Mouse (Mus musculus) yolk sac, embryonic 10.5 days (tissue): ENCODE results near the gene Lipn.

Experiments
- DNase-seq: peaks from one replicate; pipeline ENCODE4 v3.0.0-alpha.2; 2017; ENCODE audit warnings: low spot score

Gene Lipn

DNA sequence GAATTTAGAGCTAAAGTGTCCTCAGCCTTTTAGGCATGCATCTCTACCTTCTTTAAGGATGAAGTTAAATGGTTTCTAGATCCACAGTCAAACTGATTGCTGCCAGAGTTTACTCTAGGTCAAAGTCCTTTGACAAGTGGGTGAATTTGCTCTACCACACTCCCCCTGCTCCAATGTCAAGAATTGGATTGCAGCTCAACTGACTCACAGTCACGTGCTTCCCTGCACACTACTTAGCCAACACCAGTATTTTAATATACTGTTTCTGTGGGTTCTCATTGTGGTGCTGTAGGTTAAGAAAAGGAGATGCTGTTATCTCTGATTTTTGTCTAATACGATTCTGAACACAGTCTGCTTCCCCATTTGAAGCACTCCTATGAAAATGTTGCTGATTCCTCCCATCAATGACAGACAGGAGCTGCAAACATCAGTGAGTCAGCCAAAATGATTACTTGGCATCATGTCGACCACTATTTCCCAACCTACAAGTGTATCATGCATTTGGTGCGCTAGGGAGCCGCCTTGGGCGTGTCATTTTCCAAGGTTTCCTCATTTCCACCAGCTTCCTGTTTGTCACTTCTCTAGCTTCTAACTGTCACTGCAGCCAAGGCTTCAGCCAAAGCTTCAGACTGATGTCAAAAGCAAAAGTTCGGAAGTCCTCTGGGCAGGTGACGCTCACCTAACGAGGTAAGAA is at the start of gene Lipn:
Gene Lipn (plus strand): TSS at position 580 of the 694 bp plus-strand sequence.
- peak; percentile 21 for DNase-seq

DNA sequence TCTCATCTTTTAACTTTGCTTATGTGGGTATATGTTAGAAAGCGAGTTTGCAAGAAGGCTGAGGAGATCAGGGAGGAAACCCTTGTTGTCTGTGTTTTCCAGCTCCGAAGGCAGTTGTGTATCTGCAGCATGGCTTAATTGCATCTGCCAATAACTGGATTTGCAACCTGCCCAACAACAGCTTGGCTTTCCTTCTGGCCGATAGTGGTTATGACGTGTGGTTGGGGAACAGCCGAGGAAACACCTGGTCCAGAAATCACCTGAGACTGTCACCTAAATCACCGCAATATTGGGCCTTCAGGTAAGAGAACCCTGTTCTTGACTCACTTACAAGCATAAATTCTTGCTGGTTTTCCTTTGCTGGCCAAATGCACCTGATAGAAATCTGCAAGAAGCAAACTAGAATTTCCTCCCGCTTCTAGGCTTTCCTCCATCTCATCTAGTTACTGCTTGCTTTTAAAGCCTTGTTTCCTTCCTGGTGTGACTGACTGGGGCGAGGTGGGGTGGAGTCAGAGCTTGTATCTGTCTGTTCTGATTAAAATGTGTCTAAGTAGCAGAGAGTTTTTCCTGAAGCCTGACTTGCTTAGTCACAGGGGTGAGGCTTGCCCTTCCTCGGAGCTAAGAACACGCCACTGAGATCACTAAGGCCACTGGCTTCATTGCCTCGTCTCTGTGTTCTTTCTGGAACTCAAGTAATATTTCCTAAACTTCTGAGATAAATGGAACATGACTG is 45.6 kb upstream of the Lipn start:
- DNase-seq: no peak

DNA sequence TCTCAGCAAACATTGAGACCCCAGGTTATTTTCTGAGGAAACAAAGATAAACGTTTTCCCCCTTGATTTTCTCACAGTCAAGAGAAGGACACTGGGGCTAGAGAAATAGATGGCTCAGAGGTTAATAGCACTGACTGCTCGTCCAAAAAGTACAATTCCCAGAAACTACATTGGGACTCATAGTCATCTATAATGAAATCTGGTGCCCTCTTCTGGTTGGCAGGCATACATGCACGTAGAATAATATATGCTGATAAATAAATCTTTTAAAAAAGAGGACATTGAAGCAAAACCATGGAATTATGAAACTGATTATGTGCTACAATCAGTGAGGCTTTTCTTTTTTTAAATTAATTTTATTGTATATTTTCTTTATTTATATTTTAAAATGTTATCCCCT is 44.4 kb upstream of the Lipn start:
- no peak for DNase-seq

- no peak for DNase-seq
Observed at GRCm38 (mm10) chr19:34039731-34040130, 27.4 kb upstream of the Lipn start.

- no peak for DNase-seq
Observed at GRCm38 (mm10) chr19:34043008-34043407, 24.1 kb upstream of the Lipn start.

GRCm38 (mm10) chr19:34049371-34050039 is 17.7 kb upstream of the Lipn start:
- no peak for DNase-seq

- no peak for DNase-seq
Observed at GRCm38 (mm10) chr19:34051502-34051901, 15.7 kb upstream of the Lipn start.

DNA sequence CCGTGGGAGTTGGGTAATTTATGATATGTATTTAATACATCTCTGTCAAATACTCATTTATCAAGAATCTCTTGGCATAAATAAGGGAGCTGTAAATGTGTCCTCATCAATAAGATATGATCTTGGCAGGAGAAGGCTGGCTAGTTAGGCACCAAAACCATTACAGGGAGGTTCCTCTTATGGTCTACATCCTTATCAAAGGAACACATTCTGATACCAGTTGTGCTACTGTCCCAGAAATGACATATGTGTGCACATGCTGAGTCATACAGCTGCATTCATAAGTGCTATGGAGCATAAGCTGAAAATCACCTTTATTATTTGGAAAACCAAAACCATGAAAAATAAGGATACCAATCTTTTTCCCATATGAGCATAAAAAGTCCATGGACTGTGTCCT is 3.6 kb upstream of the Lipn start:
- no peak for DNase-seq

DNA sequence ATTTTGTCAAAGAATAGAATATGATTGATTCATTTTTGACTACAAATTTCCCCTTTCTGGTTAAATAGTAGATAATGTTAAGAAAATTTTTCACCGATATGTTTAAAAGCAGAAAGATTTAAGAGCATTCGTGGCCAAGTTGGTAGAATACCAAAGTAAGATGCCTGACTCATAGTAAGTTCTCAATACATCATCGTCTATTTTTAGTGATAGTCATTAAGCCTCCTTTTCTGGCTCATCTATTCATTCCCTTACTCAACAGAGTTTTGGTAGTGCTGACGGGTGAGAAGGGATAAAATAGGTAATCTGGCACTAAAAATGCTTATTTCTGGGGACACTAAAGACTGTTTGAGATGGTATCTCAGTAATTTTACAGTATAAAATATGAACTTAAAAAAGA is 3.1 kb upstream of the Lipn start:
- no peak for DNase-seq

- peak; percentile 2 for DNase-seq
Observed at GRCm38 (mm10) chr19:34074239-34074638, 7.1 kb downstream of the Lipn start.

GRCm38 (mm10) chr19:34078130-34078529 is 11.0 kb downstream of the Lipn start:
- DNase-seq: no peak

DNA sequence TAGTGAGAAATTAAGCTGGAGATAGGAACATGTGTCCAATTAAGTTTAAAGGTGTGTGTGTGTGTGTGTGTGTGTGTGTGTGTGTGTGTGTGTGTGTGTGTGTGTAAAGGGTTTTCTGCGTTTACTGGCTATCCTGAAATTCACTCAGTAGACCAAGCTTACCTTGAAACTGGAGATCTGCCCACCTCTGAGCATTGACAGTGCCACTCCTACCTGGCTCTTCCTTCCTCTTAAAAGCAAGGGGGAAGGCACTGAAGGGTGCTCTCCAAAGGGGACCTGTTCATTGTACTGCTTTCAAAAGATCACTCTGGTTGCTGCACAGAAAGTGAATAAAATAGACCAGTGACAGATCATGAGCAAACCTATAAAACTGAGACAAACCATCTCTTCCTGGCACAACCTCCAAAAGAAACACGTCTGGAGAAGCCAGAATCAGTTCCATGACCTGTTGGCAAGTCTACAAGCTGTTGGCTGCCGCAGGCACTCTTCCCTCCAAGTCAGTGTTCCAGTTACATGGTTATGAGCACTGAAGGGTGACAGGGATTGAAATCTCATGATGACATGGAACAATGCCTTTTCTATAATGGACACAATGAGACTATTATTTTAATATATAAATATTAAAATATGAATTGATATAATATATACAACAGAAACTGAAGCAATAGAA is 22.0 kb downstream of the Lipn start:
- no peak for DNase-seq

GRCm38 (mm10) chr19:34095381-34095780 is 28.2 kb downstream of the Lipn start:
- DNase-seq: no peak

GRCm38 (mm10) chr19:34096228-34096627 is 29.1 kb downstream of the Lipn start:
- DNase-seq: no peak

GRCm38 (mm10) chr19:34100633-34101032 is 33.5 kb downstream of the Lipn start, which contains the start of gene Lipm:
Gene Lipm, plus strand, starts transcription at chr19:34100933.
- DNase-seq: no peak

- no peak for DNase-seq
Observed at GRCm38 (mm10) chr19:34101888-34102287, 34.7 kb downstream of the Lipn start.

- no peak for DNase-seq
Observed at GRCm38 (mm10) chr19:34104841-34105240, 37.7 kb downstream of the Lipn start.

GRCm38 (mm10) chr19:34119102-34119501 is 51.9 kb downstream of the Lipn start:
- DNase-seq: no peak

DNA sequence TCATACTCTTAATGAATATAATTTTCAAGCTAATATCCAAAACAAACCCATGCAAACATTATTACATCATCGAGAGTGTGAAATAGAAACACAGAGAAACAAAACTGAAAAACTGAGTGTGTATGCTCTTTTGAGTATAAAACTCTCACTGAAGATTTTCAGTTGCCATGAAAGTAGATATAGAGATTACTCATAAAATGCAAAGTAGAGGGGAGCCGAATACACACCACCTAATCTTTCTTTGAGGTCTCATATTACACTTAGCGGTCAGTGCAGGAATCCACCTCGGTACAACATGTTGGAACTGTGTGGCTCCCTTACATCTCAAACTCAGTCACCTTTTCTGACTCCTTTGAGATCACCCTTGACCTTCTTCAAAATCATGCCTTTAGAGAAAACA is 52.5 kb downstream of the Lipn start:
- DNase-seq: no peak

DNA sequence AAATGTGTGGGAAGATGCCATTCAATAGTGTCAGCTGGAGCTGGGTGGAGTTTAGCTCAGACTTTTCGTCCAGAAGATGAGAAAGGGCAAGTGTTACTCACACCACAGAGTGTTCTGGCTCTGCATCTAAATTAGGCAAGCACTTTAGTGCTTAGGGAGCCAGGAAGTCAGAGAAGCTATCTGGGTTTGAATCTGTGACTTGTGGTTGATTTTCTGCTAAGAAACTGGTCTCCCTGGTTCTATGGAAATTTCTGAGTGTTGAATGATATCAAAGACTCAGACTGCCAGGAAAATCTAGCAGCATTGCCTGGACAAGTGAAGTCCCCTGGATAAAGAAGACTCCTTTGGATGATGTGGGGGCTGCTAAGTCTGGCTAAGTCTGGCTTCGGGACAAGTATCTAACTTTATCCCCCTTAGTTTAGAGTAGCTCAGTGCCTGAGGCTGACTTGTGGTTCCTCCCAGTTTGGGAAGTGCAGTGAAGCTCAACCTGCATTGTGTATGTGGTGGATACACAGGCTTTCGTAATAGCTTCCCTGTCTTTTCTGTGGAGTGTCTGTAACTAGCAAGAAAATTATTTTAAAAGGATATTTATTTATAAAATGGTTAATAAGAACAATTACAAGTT is 53.1 kb downstream of the Lipn start:
- DNase-seq: no peak
